Mouse (Mus musculus): Measurements from ENCODE around the gene Sf3b2. TPM values are rescaled to one million over a fixed set of nuclear protein-coding genes. Genes with fewer than 3 reads are reported as not detected.
A peak's percentile ranks its signal among the peaks of the same experiment; 100 is the strongest.

Gene Sf3b2
- polyA plus RNA-seq, 1 experiment, result 185 TPM

- no peak for TF ChIP-seq CTCF (IDR thresholded peaks at IDR 0.05; ENCODE audit: low read depth, low read length)
- TF ChIP-seq EP300 (IDR thresholded peaks at IDR 0.05; ENCODE audit: insufficient read depth, low read depth, low read length), result no peak
- TF ChIP-seq POLR2A (IDR thresholded peaks at IDR 0.05; ENCODE audit: insufficient read depth, low read length), result no peak
These were observed 62.6 kb downstream of the Sf3b2 start for GRCm38 (mm10) chr19:5232696-5233095.

GRCm38 (mm10) chr19:5230110-5230509 is 65.1 kb downstream of the Sf3b2 start:
- Histone ChIP-seq H3K27me3 (ENCODE audit: control insufficient read depth, insufficient read depth, low read length, poor library complexity, severe bottlenecking) (no peaks in the 10 kb centered on the region; the same call in 1 of the 2 replicates), H3K4me3 (ENCODE audit: low read depth, low read length) (no peak overlapping the region), H3K9ac (ENCODE audit: low read depth, poor library complexity, severe bottlenecking) (no peak overlapping the region), H3K9me3 (replicated peaks; ENCODE audit: control insufficient read depth, insufficient read depth, low read length, poor library complexity, severe bottlenecking) (no peaks in the 10 kb centered on the region), H3K27ac (ENCODE audit: insufficient read depth, low read length) (no peak overlapping the region), H3K4me1 (ENCODE audit: control insufficient read depth, insufficient read depth, low read length) (no peaks in the 10 kb centered on the region), H3K36me3 (ENCODE audit: control insufficient read depth, insufficient read depth, low read length, poor library complexity, severe bottlenecking) (no peaks in the 10 kb centered on the region)
- TF ChIP-seq POLR2A (IDR thresholded peaks at IDR 0.05; ENCODE audit: insufficient read depth, low read length), result no peak
- TF ChIP-seq CTCF (IDR thresholded peaks at IDR 0.05; ENCODE audit: low read depth, low read length), result no peak
- no peak for TF ChIP-seq EP300 (IDR thresholded peaks at IDR 0.05; ENCODE audit: insufficient read depth, low read depth, low read length)

More at GRCm38 (mm10) chr19:5232696-5233095, 62.6 kb downstream of the Sf3b2 start:
- Histone ChIP-seq H3K27ac (ENCODE audit: insufficient read depth, low read length) (no peak overlapping the region), H3K4me3 (ENCODE audit: low read depth, low read length) (no peak overlapping the region), H3K36me3 (ENCODE audit: control insufficient read depth, insufficient read depth, low read length, poor library complexity, severe bottlenecking) (no peaks in the 10 kb centered on the region), H3K27me3 (ENCODE audit: control insufficient read depth, insufficient read depth, low read length, poor library complexity, severe bottlenecking) (no peaks in the 10 kb centered on the region; the same call in 1 of the 2 replicates), H3K4me1 (ENCODE audit: control insufficient read depth, insufficient read depth, low read length) (no peaks in the 10 kb centered on the region), H3K9me3 (replicated peaks; ENCODE audit: control insufficient read depth, insufficient read depth, low read length, poor library complexity, severe bottlenecking) (no peaks in the 10 kb centered on the region), H3K9ac (ENCODE audit: low read depth, poor library complexity, severe bottlenecking) (no peak overlapping the region)

- TF ChIP-seq POLR2A (IDR thresholded peaks at IDR 0.05; ENCODE audit: insufficient read depth, low read length), result no peak
- TF ChIP-seq EP300 (IDR thresholded peaks at IDR 0.05; ENCODE audit: insufficient read depth, low read depth, low read length), result peak; percentile 87
- Histone ChIP-seq H3K27ac (ENCODE audit: insufficient read depth, low read length) (peak overlapping the region; percentile 74; the same call in 1 of the 2 replicates), H3K9me3 (replicated peaks; ENCODE audit: control insufficient read depth, insufficient read depth, low read length, poor library complexity, severe bottlenecking) (no peaks in the 10 kb centered on the region), H3K4me3 (ENCODE audit: low read depth, low read length) (no peak overlapping the region), H3K36me3 (ENCODE audit: control insufficient read depth, insufficient read depth, low read length, poor library complexity, severe bottlenecking) (no peaks in the 10 kb centered on the region), H3K4me1 (ENCODE audit: control insufficient read depth, insufficient read depth, low read length) (peaks cover 3% of the 10 kb centered on the region), H3K27me3 (ENCODE audit: control insufficient read depth, insufficient read depth, low read length, poor library complexity, severe bottlenecking) (no peaks in the 10 kb centered on the region), H3K9ac (ENCODE audit: low read depth, poor library complexity, severe bottlenecking) (no peak overlapping the region)
These were observed 70.6 kb downstream of the Sf3b2 start for GRCm38 (mm10) chr19:5224624-5225023.

- no peaks in the 10 kb centered on the region for H3K36me3 ChIP-seq (ENCODE audit: control insufficient read depth, insufficient read depth, low read length, poor library complexity, severe bottlenecking)
- H3K27me3 ChIP-seq (ENCODE audit: control insufficient read depth, insufficient read depth, low read length, poor library complexity, severe bottlenecking), result no peaks in the 10 kb centered on the region
- H3K9me3 ChIP-seq (replicated peaks; ENCODE audit: control insufficient read depth, insufficient read depth, low read length, poor library complexity, severe bottlenecking), result no peaks in the 10 kb centered on the region
- no peak for TF ChIP-seq EP300 (IDR thresholded peaks at IDR 0.05; ENCODE audit: insufficient read depth, low read depth, low read length)
- no peak for TF ChIP-seq CTCF (IDR thresholded peaks at IDR 0.05; ENCODE audit: low read depth, low read length)
- TF ChIP-seq POLR2A (IDR thresholded peaks at IDR 0.05; ENCODE audit: insufficient read depth, low read length), result no peak
- no peak overlapping the region for H3K4me3 ChIP-seq (ENCODE audit: low read depth, low read length)
- H3K4me1 ChIP-seq (ENCODE audit: control insufficient read depth, insufficient read depth, low read length), result peaks cover 3% of the 10 kb centered on the region
- no peak overlapping the region for H3K9ac ChIP-seq (ENCODE audit: low read depth, poor library complexity, severe bottlenecking)
- H3K27ac ChIP-seq (ENCODE audit: insufficient read depth, low read length), result peak overlapping the region; percentile 30; the same call in 1 of the 2 replicates
These were observed 71.2 kb downstream of the Sf3b2 start for GRCm38 (mm10) chr19:5224077-5224476.

Other genes with a start within 250 kb of the Sf3b2 start
- gene Rin1, start 245.0 kb downstream of the Sf3b2 start, polyA plus RNA-seq (2011; ENCODE audit: insufficient read depth, insufficient read length, low read depth, missing spikeins), result 19.2 and 22.7 TPM in 2 replicates
- 3.1 and 3.7 TPM in 2 replicates for gene Cd248, start 227.4 kb downstream of the Sf3b2 start, polyA plus RNA-seq (2011; ENCODE audit: insufficient read depth, insufficient read length, low read depth, missing spikeins)
- 6.2 and 8.3 TPM in 2 replicates for gene Tmem151a, start 209.9 kb downstream of the Sf3b2 start, polyA plus RNA-seq (2011; ENCODE audit: insufficient read depth, insufficient read length, low read depth, missing spikeins)
- 40.6 and 47.3 TPM in 2 replicates for gene Yif1a, start 206.9 kb downstream of the Sf3b2 start, polyA plus RNA-seq (2011; ENCODE audit: insufficient read depth, insufficient read length, low read depth, missing spikeins)
- gene Cnih2, start 196.9 kb downstream of the Sf3b2 start, polyA plus RNA-seq (2011; ENCODE audit: insufficient read depth, insufficient read length, low read depth, missing spikeins), result 3.3 and 3.7 TPM in 2 replicates
- 70.5 and 75.3 TPM in 2 replicates for gene Rab1b, start 188.4 kb downstream of the Sf3b2 start, polyA plus RNA-seq (2011; ENCODE audit: insufficient read depth, insufficient read length, low read depth, missing spikeins)
- 24.5 and 24.7 TPM in 2 replicates for gene Klc2, start 176.9 kb downstream of the Sf3b2 start, polyA plus RNA-seq (2011; ENCODE audit: insufficient read depth, insufficient read length, low read depth, missing spikeins)
- gene Pacs1, start 22.3 kb downstream of the Sf3b2 start, polyA plus RNA-seq (2011; ENCODE audit: insufficient read depth, insufficient read length, low read depth, missing spikeins), result 18.3 and 22.0 TPM in 2 replicates
- gene Gal3st3, start 2.9 kb upstream of the Sf3b2 start, polyA plus RNA-seq (2011; ENCODE audit: insufficient read depth, insufficient read length, low read depth, missing spikeins), result 2.5 and 2.9 TPM in 2 replicates
- gene Catsper1, start 40.3 kb upstream of the Sf3b2 start, polyA plus RNA-seq (2011; ENCODE audit: insufficient read depth, insufficient read length, low read depth, missing spikeins), result not detected in 2 replicates
- gene Cst6, start 54.1 kb upstream of the Sf3b2 start, polyA plus RNA-seq (2011; ENCODE audit: insufficient read depth, insufficient read length, low read depth, missing spikeins), result 0.62 and 1.6 TPM in 2 replicates
- gene Eif1ad, start 71.3 kb upstream of the Sf3b2 start, polyA plus RNA-seq (2011; ENCODE audit: insufficient read depth, insufficient read length, low read depth, missing spikeins), result 33.1 and 36.6 TPM in 2 replicates
- 370 and 395 TPM in 2 replicates for gene Banf1, start 71.7 kb upstream of the Sf3b2 start, polyA plus RNA-seq (2011; ENCODE audit: insufficient read depth, insufficient read length, low read depth, missing spikeins)
- gene Sart1, start 93.2 kb upstream of the Sf3b2 start, polyA plus RNA-seq (2011; ENCODE audit: insufficient read depth, insufficient read length, low read depth, missing spikeins), result 49.1 and 67.8 TPM in 2 replicates
- gene Tsga10ip, start 107.1 kb upstream of the Sf3b2 start, polyA plus RNA-seq (2011; ENCODE audit: insufficient read depth, insufficient read length, low read depth, missing spikeins), result 0.49 TPM in 1 of 2 replicates, not detected in the other
- 138 and 154 TPM in 2 replicates for gene Drap1, start 129.5 kb upstream of the Sf3b2 start, polyA plus RNA-seq (2011; ENCODE audit: insufficient read depth, insufficient read length, low read depth, missing spikeins)
- 17.5 and 21.9 TPM in 2 replicates for gene AI837181, start 129.7 kb upstream of the Sf3b2 start, polyA plus RNA-seq (2011; ENCODE audit: insufficient read depth, insufficient read length, low read depth, missing spikeins)
- 1.3 and 2.3 TPM in 2 replicates for gene Fosl1, start 152.1 kb upstream of the Sf3b2 start, polyA plus RNA-seq (2011; ENCODE audit: insufficient read depth, insufficient read length, low read depth, missing spikeins)
- 3.3 and 4.2 TPM in 2 replicates for gene Ccdc85b, start 162.4 kb upstream of the Sf3b2 start, polyA plus RNA-seq (2011; ENCODE audit: insufficient read depth, insufficient read length, low read depth, missing spikeins)
- gene Fibp, start 165.2 kb upstream of the Sf3b2 start, polyA plus RNA-seq (2011; ENCODE audit: insufficient read depth, insufficient read length, low read depth, missing spikeins), result 37.7 and 47.6 TPM in 2 replicates
- gene Ctsw, start 173.1 kb upstream of the Sf3b2 start, polyA plus RNA-seq (2011; ENCODE audit: insufficient read depth, insufficient read length, low read depth, missing spikeins), result 1.2 and 1.6 TPM in 2 replicates
- gene Efemp2, start 178.5 kb upstream of the Sf3b2 start, polyA plus RNA-seq (2011; ENCODE audit: insufficient read depth, insufficient read length, low read depth, missing spikeins), result 21.5 and 24.6 TPM in 2 replicates
- gene Mus81, start 192.9 kb upstream of the Sf3b2 start, polyA plus RNA-seq (2011; ENCODE audit: insufficient read depth, insufficient read length, low read depth, missing spikeins), result 14.4 and 19.6 TPM in 2 replicates
- gene Cfl1, start 195.0 kb upstream of the Sf3b2 start, polyA plus RNA-seq (2011; ENCODE audit: insufficient read depth, insufficient read length, low read depth, missing spikeins), result 878 and 879 TPM in 2 replicates
- gene 1700020D05Rik, start 208.3 kb upstream of the Sf3b2 start, polyA plus RNA-seq (2011; ENCODE audit: insufficient read depth, insufficient read length, low read depth, missing spikeins), result 0.99 and 1.5 TPM in 2 replicates
- 6.4 and 7.7 TPM in 2 replicates for gene Snx32, start 215.1 kb upstream of the Sf3b2 start, polyA plus RNA-seq (2011; ENCODE audit: insufficient read depth, insufficient read length, low read depth, missing spikeins)